Mouse (Mus musculus) common myeloid progenitor, adult 5-6 weeks (primary cell): ENCODE measurements around the gene Prkaca. TPM values are rescaled to one million over a fixed set of nuclear protein-coding genes. Genes with fewer than 3 reads are reported as not detected.
"Not testable (repeated sequence)": the region's sequence is repeated elsewhere in the genome, so short reads cannot be mapped to it uniquely, and the experiment has no call there.

ENCODE experiments used
- ATAC-seq: replicated peaks from 2 replicates; pipeline ENCODE4 v1.8.0; 2016; ENCODE audit warnings: low read depth, mild to moderate bottlenecking, moderate TSS enrichment, inconsistent platforms; ENCODE audit not compliant: poor library complexity, severe bottlenecking
- total RNA-seq: library from RNA; stranded (forward); fragments of 200-1000, 187-1606 nt; gene quantifications from 2 replicates; pipeline ENCODE4 v1.2.3, GENCODE M21; 2017

The Prkaca gene
- total RNA-seq, 1 experiment from 2014 or later: 26.6 TPM

GRCm38 (mm10) chr8:83973161-83974031, 603 bp downstream of the Prkaca start:
- no peak for ATAC-seq

DNA sequence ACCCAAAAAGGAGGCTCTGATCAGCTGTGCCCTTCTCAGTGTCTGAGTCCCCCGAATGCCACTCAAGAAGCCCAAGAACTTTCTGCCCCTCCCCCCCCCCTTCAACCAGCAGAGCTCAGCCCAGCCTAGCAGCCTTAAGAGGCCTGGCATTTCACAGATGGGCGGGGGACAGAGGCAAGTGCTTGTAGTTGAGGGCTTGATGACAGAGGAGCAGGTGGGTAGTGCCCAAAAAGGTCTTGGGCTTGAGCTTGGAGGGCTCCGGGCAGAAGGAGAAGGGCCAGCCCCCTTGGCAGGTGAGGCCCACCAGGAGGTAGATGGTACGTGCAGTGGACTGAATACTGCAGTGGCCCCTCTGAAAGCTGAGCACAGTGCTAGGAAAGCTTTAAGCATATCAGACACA, 1.7 kb downstream of the Prkaca start:
- no peak for ATAC-seq

- ATAC-seq: no peak
Measured at GRCm38 (mm10) chr8:83976101-83976630, 3.4 kb downstream of the Prkaca start.

- ATAC-seq: no peak
Measured at GRCm38 (mm10) chr8:83976779-83977350, 4.1 kb downstream of the Prkaca start.

GRCm38 (mm10) chr8:83977646-83978045, 4.9 kb downstream of the Prkaca start:
- ATAC-seq: no peak

GRCm38 (mm10) chr8:83978200-83978599, 5.4 kb downstream of the Prkaca start:
- no peak for ATAC-seq

DNA sequence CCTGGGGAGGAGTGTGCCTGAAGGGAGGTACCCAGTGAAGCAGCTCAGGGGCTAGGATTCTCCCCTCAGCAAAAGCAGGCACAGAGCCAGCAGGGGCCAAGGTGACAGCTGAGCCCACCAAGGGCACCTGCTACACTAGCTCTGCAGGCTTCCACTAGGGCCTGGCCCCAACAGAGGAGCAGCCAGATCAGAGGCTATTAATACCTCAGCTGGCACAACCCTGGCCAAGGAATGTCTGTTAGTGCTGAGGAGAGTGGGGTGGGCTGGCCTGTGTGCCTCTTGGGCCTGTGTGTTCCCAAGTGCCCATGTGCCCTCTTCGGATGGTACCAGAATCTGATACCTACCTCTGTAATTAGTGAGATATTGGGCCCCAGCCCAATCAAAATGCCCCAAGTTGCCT, 7.5 kb downstream of the Prkaca start:
- no peak for ATAC-seq

DNA sequence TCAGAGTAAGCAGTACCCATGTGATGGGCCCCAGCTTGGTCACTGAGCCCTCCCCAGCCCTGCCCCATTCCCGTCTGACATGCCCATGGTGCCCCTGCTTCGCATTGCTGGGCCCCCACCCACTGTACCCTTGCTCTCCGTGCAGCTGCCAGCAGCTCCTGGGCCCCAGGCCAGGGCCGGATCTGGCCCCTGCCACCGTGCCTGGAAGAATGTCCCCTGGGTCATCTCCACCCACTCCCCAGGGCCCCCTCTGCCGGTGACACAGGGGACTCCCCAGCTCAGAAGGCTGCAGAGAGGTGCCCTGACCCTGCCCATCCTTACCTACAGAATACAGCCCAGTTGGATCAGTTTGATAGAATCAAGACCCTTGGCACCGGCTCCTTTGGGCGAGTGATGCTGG, 8.1 kb downstream of the Prkaca start:
- ATAC-seq: no peak

- ATAC-seq: no peak
Measured at GRCm38 (mm10) chr8:83981533-83981932, 8.7 kb downstream of the Prkaca start.

- no peak for ATAC-seq
Measured at GRCm38 (mm10) chr8:83982449-83982848, 9.7 kb downstream of the Prkaca start.

DNA sequence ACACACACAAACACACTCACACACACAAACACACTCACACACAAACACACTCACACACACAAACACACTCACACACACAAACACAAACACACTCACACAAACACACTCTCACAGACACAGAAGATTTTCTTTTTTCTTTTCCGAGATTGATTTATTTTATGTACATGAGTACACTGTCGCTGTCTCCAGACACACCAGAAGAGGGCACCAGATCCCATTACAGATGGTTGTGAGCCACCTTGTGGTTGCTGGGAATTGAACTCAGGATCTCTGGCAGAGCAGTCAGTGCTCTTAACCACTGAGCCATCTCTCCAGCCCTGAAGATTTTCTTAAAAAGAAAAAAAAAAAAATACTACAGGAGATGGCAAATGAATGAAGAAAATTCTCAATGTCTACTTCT, 10.4 kb downstream of the Prkaca start:
- ATAC-seq: not testable (repeated sequence)

DNA sequence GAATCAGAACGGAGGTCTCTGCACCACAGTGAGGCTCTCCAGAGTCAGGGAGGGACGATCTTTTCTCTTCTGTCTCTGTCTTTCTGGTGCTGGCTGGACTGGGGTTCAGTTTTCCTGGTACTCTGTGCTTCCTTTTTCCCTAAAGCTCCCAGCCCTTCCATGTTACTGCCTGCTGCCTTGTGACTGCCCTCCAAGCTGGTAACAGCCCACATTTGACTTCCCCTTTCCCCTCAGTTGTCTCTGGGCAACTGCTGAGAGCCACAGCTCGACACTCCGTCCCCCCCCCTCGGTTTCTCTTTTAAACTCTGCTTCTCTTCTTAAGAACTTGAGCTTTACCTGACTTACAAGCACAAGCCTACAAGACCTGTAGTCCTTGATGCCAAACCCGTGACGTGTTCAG, 16.4 kb downstream of the Prkaca start:
- peak; percentile 88 for ATAC-seq

DNA sequence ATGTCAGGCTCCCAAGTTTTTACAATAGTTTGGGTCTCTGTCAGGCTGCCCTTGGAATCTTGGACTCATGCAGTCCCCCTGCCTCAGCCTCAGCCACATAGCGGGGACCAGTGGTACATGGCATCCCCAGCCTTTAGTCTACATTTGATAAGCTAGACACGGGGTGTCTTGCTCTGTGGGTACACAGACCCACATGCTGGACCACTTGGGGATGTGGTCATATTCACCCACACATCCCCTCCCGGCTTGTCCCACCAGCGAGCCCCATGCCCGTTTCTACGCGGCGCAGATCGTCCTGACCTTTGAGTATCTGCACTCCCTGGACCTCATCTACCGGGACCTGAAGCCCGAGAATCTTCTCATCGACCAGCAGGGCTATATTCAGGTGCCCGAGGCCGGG, 17.4 kb downstream of the Prkaca start:
- no peak for ATAC-seq

DNA sequence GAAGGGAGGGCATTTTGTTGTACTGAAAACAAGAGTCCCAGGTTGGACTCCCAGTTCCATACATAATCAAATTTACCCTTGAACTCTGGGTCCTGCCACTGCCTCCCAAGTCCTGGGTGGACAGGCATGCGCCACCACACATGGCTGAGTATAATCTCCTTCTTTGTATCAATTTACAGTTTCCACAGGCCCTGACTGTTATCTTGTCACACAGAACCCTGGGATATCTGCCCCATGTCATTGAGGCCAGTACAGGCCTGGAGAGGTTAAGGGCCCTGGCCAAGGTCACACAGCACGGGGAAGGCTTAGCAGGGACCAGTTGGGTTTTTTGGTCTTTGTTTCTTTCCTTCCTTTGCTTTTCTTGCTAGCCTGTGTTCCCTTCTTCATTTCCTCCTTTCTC, 19.7 kb downstream of the Prkaca start:
- no peak for ATAC-seq

DNA sequence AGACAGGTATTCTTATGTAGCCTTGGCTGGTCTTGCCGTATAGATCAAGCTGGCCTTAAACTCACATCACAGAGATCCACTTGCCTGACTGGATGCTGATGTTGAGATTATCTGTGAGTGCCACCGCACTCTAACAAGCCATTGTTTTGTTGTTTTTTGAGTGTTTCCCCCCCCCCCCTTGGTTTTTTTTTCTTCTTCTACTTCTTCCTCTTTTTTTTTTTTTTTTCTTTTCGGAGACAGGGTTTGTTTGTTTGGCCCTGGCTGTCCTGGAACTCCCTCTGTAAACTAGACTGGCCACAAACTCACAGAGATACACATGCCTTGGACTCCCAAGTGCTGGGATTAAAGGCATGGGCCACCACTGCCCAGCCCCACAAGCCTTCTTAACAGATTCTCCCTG, 21.2 kb downstream of the Prkaca start:
- no peak for ATAC-seq

DNA sequence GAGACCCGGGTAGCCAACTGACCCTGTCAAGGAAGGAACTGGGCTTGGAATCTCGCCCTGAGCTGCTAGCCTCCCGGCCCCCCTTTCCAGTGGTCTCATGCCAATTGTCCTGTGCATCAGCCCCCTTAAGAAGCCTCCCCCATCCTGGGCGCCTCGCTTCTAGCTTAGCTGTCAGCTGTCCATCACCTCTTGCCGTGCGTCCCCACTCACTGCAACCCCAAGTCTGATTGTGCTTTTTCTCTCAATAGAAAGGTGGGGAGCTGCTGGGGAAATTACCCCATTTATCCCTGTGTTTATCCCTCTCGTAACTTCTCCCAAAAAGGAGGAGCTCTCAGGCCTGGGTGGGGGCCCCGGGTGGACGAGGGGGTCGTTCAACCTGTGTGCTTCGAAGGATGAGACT, 23.2 kb downstream of the Prkaca start:
- no peak for ATAC-seq

DNA sequence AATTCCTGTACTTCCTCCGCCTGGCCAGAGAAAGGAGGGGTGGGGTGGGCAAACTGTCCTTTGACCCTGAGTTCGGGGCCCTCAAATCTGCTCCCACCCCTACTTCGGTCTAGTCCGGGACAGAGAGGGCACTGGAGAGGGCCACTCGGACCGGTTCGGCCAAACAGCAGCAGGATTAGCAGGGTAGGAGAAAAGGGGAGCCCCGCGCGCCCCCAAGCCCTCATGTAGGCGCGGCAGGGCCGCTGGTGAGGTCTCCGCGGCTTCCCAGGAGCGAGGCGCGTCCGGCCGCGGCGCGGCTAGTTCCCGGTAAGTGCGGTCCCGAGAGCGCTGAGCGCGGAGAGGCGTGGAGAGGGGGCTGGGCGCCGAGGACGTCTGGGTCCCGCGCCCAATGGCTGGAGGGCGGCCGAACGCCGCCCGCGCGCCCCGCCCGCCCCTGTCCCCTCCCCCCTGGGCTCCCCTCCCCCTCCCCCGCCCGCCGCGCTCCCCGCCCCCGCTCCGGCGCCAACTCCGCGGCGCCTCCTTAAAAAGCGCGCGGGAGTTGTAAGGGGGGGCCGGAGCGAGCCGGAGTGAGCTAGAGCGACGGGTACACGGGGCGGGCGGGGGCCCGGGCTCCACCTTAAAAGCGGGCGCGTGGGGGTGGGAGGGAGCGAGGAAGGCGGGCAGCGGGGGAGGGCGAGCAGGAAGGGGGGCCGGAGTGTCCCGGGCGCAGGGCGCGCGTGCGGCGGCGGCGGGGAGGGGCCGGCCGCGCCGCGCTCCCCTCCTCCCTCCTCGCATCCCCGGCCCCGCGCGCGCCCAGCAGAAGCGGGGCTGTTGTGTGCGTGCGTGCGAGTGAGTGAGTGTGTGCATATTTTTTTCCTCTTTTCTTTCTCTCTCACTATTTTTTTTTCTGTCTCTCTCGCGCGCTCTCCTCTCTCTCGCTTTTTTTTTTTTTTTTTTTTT, 24.0 kb downstream of the Prkaca start:
- ATAC-seq: peak; percentile 63

GRCm38 (mm10) chr8:83997511-83998141, 24.8 kb downstream of the Prkaca start, which contains the start of gene Samd1:
Gene Samd1, plus strand, starts transcription at chr8:83997672.
- no peak for ATAC-seq

- 0 out of 2 replicates have a peak, but pooled peaks have one; percentile 36 for ATAC-seq
Measured at GRCm38 (mm10) chr8:83998231-83999056, 25.7 kb downstream of the Prkaca start.
